Mouse (Mus musculus): ENCODE results near the gene 4933428M09Rik. TPM values are rescaled to one million over a fixed set of nuclear protein-coding genes. Genes with fewer than 3 reads are reported as not detected.

The 4933428M09Rik gene
- polyA plus RNA-seq, 1 experiment from 2014 or later, result not detected

DNA sequence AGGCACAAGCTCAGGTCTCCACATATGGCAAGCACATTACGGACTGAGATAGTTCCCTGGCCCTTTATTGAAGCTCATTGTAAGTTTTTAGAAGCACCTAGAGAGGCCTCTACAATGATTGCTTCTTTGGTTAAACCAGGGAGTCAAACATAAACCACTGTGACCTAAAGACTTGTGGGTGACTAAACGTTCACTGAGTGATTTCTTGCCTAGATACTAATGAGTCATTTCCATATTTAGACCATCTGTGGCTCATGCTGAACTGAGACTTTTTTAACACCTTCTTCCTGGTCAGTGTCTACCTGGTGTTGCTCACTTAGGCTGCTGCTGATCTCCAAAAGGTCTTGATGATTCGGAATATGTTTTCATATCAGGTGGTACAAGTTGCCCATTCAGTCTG lies 42.9 kb downstream of the 4933428M09Rik start:
- Histone ChIP-seq H3K4me3 (no peak overlapping the region), H3K4me1 (peaks cover 4% of the 10 kb centered on the region; the same call in 1 of the 2 replicates), H3K36me3 (replicated peaks) (no peaks in the 10 kb centered on the region), H3K27ac (no peak overlapping the region), H3K4me2 (no peak overlapping the region), H3K9me3 (no peaks in the 10 kb centered on the region), H3K9ac (no peak overlapping the region), H3K27me3 (replicated peaks) (no peaks in the 10 kb centered on the region)
- no peak for ATAC-seq (replicated peaks)
- WGBS, result 78% methylated on average over 3 of the region's 3 CpGs

Other genes starting within 250 kb of the 4933428M09Rik start
- gene Serpina7, start 94.0 kb upstream of the 4933428M09Rik start, polyA plus RNA-seq (2015; fragmentation: Nextera tagmentation; extraction: Ambion mirVana), result not detected in 2 replicates
- gene 4930513O06Rik, start 93.0 kb upstream of the 4933428M09Rik start, polyA plus RNA-seq (2015; fragmentation: Nextera tagmentation; extraction: Ambion mirVana), result not detected in 2 replicates
- gene Mum1l1, start 30.8 kb downstream of the 4933428M09Rik start, polyA plus RNA-seq (2015; fragmentation: Nextera tagmentation; extraction: Ambion mirVana), result 8.4 and 8.6 TPM in 2 replicates
- not detected in 2 replicates for gene Trap1a, start 154.5 kb downstream of the 4933428M09Rik start, polyA plus RNA-seq (2015; fragmentation: Nextera tagmentation; extraction: Ambion mirVana)